Mouse (Mus musculus) left cerebral cortex, adult 2 months (tissue): ENCODE measurements around the gene Aire. TPM values are rescaled to one million over a fixed set of nuclear protein-coding genes. Genes with fewer than 3 reads are reported as not detected.
A peak's percentile ranks its signal among the peaks of the same experiment; 100 is the strongest.
"Not testable (repeated sequence)": the region's sequence is repeated elsewhere in the genome, so short reads cannot be mapped to it uniquely, and the experiment has no call there.

Experiments
- DNase-seq, 2 experiments: peaks; one replicate each; pipeline ENCODE4 v3.0.0; 2021 to 2022; ENCODE audit warnings: low spot score in 2 of 2, mixed read lengths in 1 of 2; ENCODE audit errors: extremely low spot score in 1 of 2
- H3K27ac ChIP-seq: fragments of 200-600 bp; 2 replicates; pipeline ENCODE4 v1.8.1; 2022
- H3K4me3 ChIP-seq: fragments of 200-600 bp; 2 replicates; pipeline ENCODE4 v1.8.1; 2022
- CTCF ChIP-seq: fragments of 200-600 bp; IDR thresholded peaks from 2 replicates; pipeline ENCODE4 v1.8.1; 2022; ENCODE audit warnings: antibody characterized with exemption, mild to moderate bottlenecking, moderate library complexity
- intact Hi-C: fragments of 180-260 bp; cut with DNase I; formaldehyde crosslinking; loops from one replicate; pipeline ENCODE4 v1.15.1; 2025
- total RNA-seq, 2 experiments: library from RNA; stranded (reverse); gene quantifications; 2 replicates each; pipeline ENCODE4 v1.2.3; 2021

Gene Aire
- total RNA-seq, 2 experiments from 2014 or later: 0.56 TPM; not detected in 1

GRCm38 (mm10) chr10:78046388-78046787 is 3.0 kb upstream of the Aire start:
- intact Hi-C loops: no loop called here
- no peak overlapping the region for H3K27ac ChIP-seq
- TF ChIP-seq CTCF: no peak

DNA sequence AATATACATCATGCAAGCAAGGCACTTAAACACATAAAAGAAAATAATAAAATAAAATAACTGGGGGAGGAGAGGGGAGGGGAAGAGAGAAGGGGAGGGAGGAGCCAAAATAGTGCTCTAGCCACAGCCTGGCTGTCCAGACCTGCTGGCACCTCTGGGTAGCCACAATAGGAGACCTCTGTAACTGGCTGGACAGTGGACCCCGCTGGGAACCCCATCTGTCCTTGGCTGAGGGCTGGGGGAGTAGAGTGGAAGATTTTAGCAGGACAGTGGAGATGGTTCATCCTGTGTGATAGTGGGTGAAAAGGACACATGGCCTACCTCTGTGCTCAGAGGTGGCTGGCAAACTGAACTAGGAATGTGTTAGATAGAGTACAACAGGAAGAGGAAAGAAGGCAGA is 1.1 kb upstream of the Aire start:
- no peak for DNase-seq
- intact Hi-C loops: no loop called here

More at GRCm38 (mm10) chr10:78046388-78046787, 3.0 kb upstream of the Aire start:
- no peak overlapping the region for H3K4me3 ChIP-seq
- DNase-seq: no peak

DNA sequence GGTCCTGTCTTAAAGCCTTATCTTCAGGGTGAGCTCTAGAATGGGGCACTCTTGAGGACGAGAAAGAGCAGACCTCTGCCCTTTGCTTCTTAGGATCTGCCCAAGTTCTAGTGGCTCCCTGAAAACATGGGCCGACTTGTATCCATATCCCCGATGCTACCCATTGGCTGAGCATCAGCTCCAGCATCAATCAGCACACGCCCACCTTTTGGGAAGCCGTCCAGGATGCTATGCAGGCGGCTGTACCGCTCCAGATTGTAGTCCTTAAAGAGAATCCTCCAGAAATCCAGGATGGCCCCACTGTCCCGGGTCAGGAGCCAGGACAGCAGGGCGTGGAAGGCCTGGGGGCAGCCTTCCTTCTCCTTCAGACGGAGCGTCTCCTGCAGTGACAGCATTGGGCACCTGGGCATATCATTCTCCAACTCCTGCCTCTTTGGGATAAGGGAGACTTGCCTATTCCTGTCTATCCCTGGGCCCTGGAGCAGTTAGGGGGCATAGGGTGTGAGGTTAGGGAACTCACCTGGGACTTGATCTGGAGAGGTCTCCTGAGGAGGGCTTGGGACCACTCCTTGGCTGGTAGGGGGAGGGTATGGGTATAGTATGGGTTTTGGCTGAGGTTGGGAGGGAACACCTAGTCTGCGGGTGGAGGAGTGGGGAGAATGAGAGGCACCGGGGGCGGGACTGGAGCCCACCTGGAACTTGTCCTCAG is 559 bp downstream of the Aire start:
- peak; percentile 26 to 36 for DNase-seq
- no peak for TF ChIP-seq CTCF
- no peak overlapping the region for H3K27ac ChIP-seq
- intact Hi-C loops: no loop called here
- no peak overlapping the region for H3K4me3 ChIP-seq

More for the DNA sequence above, 1.1 kb upstream of the Aire start:
- no peak for TF ChIP-seq CTCF
- no peak overlapping the region for H3K4me3 ChIP-seq
- H3K27ac ChIP-seq: no peak overlapping the region

DNA sequence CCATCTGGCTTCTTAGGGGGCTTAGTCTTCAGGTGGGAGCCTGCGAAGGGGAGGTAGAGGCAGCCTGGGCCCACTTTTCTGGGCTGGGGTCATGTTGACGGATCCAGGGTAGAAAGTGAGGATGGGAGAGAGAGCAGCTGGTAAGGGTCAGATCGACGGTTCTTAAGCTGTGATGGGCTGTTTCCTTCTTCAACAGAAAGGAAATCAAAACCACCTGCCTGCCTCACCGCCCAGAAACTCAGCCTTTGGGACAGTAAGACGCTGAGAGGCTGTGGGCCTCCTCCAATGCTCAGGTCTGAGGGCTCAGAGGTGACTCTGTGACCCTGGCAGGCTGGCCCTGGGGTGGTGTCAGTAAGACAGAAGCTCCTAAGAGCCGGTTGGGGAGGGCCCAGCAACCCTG is 1.3 kb downstream of the Aire start:
- no peak for DNase-seq
- Histone ChIP-seq H3K4me3 (no peak overlapping the region), H3K27ac (no peak overlapping the region)
- no peak for TF ChIP-seq CTCF
- intact Hi-C loops: no loop called here

DNA sequence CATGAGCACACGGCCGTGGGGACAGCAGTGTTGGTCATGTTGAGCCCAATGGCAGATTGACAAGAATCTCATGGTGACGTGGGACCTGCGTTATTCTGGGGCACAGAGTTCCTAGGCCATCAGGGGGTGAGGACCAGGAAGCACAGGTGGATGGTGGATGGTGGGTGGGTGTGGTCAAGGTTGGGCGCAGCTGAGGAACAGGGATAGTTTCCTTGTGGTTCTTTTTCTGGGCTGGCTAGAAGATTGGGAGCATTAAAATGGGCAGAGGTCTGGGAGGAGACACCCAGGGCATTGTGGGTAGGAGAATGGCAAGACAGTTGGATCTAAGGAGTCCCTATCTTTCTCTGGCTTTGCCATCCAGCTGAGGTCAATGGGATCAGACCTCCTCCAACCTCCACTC is 1.8 kb downstream of the Aire start, which contains the start of gene Dnmt3l:
Gene Dnmt3l (plus strand): TSS at position 301 of the 400 bp plus-strand sequence.
- no peak for DNase-seq
- no peak for TF ChIP-seq CTCF
- Histone ChIP-seq H3K4me3 (no peak within 1 kb of the TSS), H3K27ac (no peak within 1 kb of the TSS)
- intact Hi-C loops: no loop called here

GRCm38 (mm10) chr10:78037139-78037538 is 6.3 kb downstream of the Aire start:
- Histone ChIP-seq H3K4me3 (no peak overlapping the region), H3K27ac (no peak overlapping the region)
- no peak for TF ChIP-seq CTCF
- intact Hi-C loops: no loop called here
- DNase-seq: no peak

GRCm38 (mm10) chr10:78031987-78032386 is 11.4 kb downstream of the Aire start:
- Histone ChIP-seq H3K4me3 (no peak overlapping the region), H3K27ac (no peak overlapping the region)
- intact Hi-C loops: loop anchor here (1.0 kb wide), 1 partner anchor 128 kb away; no protein-coding TSS in a partner anchor
- DNase-seq: no peak
- TF ChIP-seq CTCF: no peak

DNA sequence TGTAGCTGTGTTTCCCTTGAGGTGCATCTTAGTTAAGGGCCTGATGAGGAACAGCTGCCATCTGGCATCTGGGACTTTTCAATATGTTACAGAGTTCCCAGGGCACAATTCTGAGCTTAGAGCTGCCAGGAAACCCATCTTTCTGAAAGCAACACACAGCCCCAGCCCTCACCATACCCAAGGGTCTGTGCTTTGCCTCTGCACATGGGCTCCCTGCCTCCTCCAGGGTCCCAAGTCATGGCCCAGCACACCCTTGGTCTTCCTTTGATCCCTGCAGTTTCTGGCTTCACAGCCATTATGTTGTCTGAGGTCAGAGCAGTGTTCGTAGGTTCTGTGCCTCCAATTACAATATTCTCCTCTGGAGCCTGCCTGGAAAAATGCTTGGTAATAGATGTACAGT is 14.3 kb downstream of the Aire start:
- Histone ChIP-seq H3K27ac (no peak overlapping the region), H3K4me3 (no peak overlapping the region)
- no peak for DNase-seq
- intact Hi-C loops: no loop called here
- no peak for TF ChIP-seq CTCF

DNA sequence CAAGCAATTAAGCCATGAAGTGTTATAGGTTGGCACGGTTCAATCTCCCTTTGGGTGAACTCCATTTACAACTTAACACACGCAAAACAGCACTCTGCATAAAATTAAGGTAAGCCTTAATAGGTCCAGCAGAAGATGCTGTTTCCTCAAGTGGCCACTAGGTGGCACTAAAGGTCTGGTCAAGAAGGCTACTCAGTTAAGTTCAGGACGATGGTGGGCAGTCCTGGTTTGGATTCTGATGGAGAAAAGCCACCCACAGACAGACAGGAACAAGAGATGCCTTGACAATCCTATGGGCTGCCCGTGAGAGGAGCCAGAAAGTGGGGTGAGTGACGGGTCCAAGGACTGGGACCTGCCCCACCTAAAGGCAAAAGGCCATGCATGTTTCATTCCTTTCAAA is 15.3 kb downstream of the Aire start:
- DNase-seq: peak; percentile 60 to 68
- peak; percentile 89 for TF ChIP-seq CTCF
- intact Hi-C loops: no loop called here
- no peak overlapping the region for H3K4me3 ChIP-seq
- H3K27ac ChIP-seq: no peak overlapping the region

- H3K4me3 ChIP-seq, intact Hi-C loops, DNase-seq, H3K27ac ChIP-seq: not testable (repeated sequence)
- peak; percentile 36 for TF ChIP-seq CTCF
Measured at GRCm38 (mm10) chr10:78025453-78025852, 18.0 kb downstream of the Aire start.

DNA sequence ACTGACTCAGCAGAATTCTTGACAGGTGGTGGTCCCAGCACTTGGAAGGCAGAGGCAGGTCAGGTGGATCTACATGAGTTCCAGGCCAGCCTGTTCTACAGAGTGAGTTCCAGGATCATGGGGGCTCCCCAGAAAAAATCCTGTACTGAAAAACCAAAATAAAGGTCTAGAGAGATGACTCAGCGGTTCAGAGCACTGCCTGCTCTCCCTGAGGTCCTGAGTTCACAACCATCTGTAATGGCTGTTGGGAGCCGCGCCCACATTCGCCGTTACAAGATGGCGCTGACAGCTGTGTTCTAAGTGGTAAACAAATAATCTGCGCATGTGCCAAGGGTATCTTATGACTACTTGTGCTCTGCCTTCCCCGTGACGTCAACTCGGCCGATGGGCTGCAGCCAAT is 23.4 kb downstream of the Aire start:
- intact Hi-C loops: not testable (repeated sequence)

GRCm38 (mm10) chr10:78019291-78019690 is 24.1 kb downstream of the Aire start:
- no peak for DNase-seq
- no peak for TF ChIP-seq CTCF
- Histone ChIP-seq H3K4me3 (no peak overlapping the region), H3K27ac (no peak overlapping the region)
- intact Hi-C loops: no loop called here

More for the DNA sequence above, 23.4 kb downstream of the Aire start:
- H3K4me3 ChIP-seq, DNase-seq, H3K27ac ChIP-seq: not testable (repeated sequence)

GRCm38 (mm10) chr10:78018797-78019203 is 24.6 kb downstream of the Aire start:
- intact Hi-C loops: no loop called here
- no peak; the same call in none of the 2 replicates for TF ChIP-seq CTCF
- DNase-seq: peak; percentile 73 to 77
- no peak overlapping the region for H3K27ac ChIP-seq
- H3K4me3 ChIP-seq: peak overlapping the region; percentile 27
